Mouse (Mus musculus): ENCODE results near the gene Fndc3b.
"Not testable (repeated sequence)": the region's sequence is repeated elsewhere in the genome, so short reads cannot be mapped to it uniquely, and the experiment has no call there.

Fndc3b gene

GRCm38 (mm10) chr3:27416786-27417185, 294.3 kb downstream of the Fndc3b start:
- no peak for DNase-seq (ENCODE audit: low spot score in 2 of 2)

- no peak for DNase-seq (ENCODE audit: low spot score in 2 of 2)
Measured at GRCm38 (mm10) chr3:27413566-27413965, 297.5 kb downstream of the Fndc3b start.

GRCm38 (mm10) chr3:27411286-27411685, 299.8 kb downstream of the Fndc3b start:
- no peak for DNase-seq (ENCODE audit: low spot score in 2 of 2)

- no peak for DNase-seq (ENCODE audit: low spot score in 2 of 2)
Measured at GRCm38 (mm10) chr3:27408564-27408963, 302.5 kb downstream of the Fndc3b start.

GRCm38 (mm10) chr3:27406440-27406839, 304.7 kb downstream of the Fndc3b start:
- DNase-seq (ENCODE audit: low spot score in 2 of 2), result no peak

- not testable (repeated sequence) for DNase-seq (ENCODE audit: low spot score in 2 of 2)
Measured at GRCm38 (mm10) chr3:27400996-27401395, 310.1 kb downstream of the Fndc3b start.

- DNase-seq (ENCODE audit: low spot score in 2 of 2), result no peak
Measured at GRCm38 (mm10) chr3:27389923-27390322, 321.2 kb downstream of the Fndc3b start.

- no peak for DNase-seq (ENCODE audit: low spot score in 2 of 2)
Measured at GRCm38 (mm10) chr3:27384836-27385235, 326.3 kb downstream of the Fndc3b start.

- no peak for DNase-seq (ENCODE audit: low spot score in 2 of 2)
Measured at GRCm38 (mm10) chr3:27377935-27378334, 333.2 kb downstream of the Fndc3b start.

- no peak for DNase-seq (ENCODE audit: low spot score in 2 of 2)
Measured at GRCm38 (mm10) chr3:27374396-27374795, 336.7 kb downstream of the Fndc3b start.

- peak; percentile 5 to 6 for DNase-seq (ENCODE audit: low spot score in 2 of 2)
Measured at GRCm38 (mm10) chr3:27371725-27372650, 339.1 kb downstream of the Fndc3b start.

GRCm38 (mm10) chr3:27371276-27371621, 339.9 kb downstream of the Fndc3b start, which contains the start of gene Ghsr:
TSS of gene Ghsr (plus strand) at chr3:27371351.
- DNase-seq (ENCODE audit: low spot score in 2 of 2), result peak; percentile 3

- DNase-seq (ENCODE audit: low spot score in 2 of 2), result no peak
Measured at GRCm38 (mm10) chr3:27370582-27371275, 340.4 kb downstream of the Fndc3b start.

- no peak for DNase-seq (ENCODE audit: low spot score in 2 of 2)
Measured at GRCm38 (mm10) chr3:27370125-27370524, 341.0 kb downstream of the Fndc3b start.
